Comparison of ENCODE assay signal across 8 mouse cellular contexts in the genomic region with DNA sequence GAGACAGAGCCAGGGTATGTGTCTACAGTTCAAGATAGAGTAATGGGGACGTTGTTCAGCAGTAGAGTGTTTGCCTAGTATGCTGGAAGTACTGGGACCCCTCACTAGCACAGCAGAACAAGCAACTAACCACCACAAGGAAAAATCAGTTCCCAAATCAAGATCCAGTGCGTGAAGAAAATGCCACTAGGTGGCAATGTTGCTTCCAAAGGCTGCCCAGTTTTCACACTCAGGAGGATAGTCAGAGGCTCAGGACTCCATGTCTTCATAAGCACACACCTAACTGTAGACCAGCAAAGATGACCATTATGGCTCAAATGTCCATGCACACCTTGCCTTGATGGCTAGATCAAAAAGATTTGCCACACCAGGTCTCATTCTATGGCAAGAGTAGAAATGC.
A peak's percentile ranks its signal among the peaks of the same experiment; 100 is the strongest.
DNase-seq lines count a peak whose midpoint lies in the region.

No protein-coding gene starts in this region.

- peak; percentile 33 for DNase-seq in adrenal gland, postnatal 10 days
- no peak for DNase-seq in adrenal gland, adult 8-10 months
- DNase-seq in left cerebral cortex, adult 18-20 months (ENCODE audit: low spot score in 2 of 2): peak; percentile 38 to 40
- DNase-seq in left cerebral cortex, adult 11 months (ENCODE audit: low spot score): no peak
- peak; percentile 46 for DNase-seq in R1 (ENCODE audit: low read depth, low spot score)
- DNase-seq in kidney, postnatal 4 days: peak; percentile 27 to 47
- no peak for DNase-seq in spleen, postnatal 14 days (ENCODE audit: low spot score in 2 of 2)
- DNase-seq in thymus, postnatal 36 days: no peak

Comparison
In these comparisons a context has a peak if more than half of its experiments do, and no peak if none do; other contexts are left out.
1. DNase-seq: peak in adrenal gland, postnatal 10 days (single experiment), left cerebral cortex, adult 18-20 months (2 of 2), R1 (single experiment) and kidney, postnatal 4 days (2 of 2); none in adrenal gland, adult 8-10 months (single experiment), left cerebral cortex, adult 11 months (single experiment), spleen, postnatal 14 days (0 of 2) and thymus, postnatal 36 days (0 of 2).